Mouse (Mus musculus): ENCODE data around the gene AC124108.1.

DNA sequence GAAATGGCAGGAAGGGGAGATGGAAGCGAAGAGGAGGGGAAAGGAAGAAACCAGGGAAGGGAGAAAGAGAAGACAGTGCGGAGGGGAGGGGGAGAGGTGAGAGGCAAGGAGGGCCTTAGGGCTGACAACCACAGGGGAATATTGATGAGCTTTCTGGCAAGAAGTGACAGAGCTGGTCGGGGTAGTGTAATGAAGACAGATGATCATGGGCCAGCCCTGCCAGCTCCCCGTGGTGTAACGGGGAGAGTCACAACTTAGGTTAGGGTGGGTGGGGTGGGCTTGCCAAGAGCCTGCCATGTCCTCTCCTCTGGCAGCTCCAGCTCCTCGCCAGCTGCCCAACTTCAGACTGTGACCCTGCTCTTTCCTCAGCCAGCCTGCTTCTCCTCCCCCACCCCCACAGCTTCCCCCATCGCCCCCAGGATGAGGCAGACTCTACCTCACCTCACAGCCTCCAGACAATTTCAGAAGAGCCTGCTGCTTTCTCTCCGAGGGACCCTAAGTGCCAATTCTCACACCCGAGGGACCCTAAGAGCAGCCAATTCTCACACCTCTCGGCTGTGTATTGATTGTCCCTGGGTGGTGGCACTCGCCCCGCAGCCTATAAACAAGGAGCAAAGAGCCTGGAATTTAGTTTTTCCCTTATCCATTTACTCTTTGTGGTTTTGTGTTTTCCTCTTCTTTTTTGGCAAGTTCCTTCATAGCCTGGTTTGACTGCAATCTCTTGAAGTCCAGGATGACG is 26.3 kb upstream of the AC124108.1 start:
- TF ChIP-seq ZNF384 (IDR thresholded peaks at IDR 0.05; ENCODE audit: low read depth, low read length) (no peak), CHD2 (IDR thresholded peaks at IDR 0.05; ENCODE audit: low read depth, low read length) (no peak), HCFC1 (IDR thresholded peaks at IDR 0.05; ENCODE audit: borderline replicate concordance, insufficient read depth, low read length) (no peak)
